Mouse (Mus musculus): Measurements from ENCODE around the gene Myo3b.

Gene Myo3b

DNA sequence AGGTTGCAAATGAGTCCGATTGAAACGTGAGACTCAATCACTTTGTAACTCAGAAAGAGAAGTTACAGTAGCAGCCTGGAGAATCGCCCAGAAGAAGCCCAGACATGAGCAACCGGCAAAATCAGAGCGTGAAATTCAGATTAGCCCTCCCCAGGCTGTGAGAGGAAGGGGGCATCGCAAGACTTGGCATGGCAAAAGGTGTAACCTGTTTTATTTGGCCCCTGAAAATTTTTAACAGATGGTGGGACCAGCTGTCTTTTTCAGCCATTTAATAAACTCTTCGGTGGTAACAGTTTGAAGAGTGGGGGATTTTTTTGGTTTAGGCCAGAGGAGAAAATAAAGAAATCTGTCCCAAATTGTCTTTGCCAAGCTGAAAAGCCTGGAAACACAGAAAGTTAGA is 405.2 kb downstream of the Myo3b start:
- DNase-seq (ENCODE audit: low spot score): no peak

DNA sequence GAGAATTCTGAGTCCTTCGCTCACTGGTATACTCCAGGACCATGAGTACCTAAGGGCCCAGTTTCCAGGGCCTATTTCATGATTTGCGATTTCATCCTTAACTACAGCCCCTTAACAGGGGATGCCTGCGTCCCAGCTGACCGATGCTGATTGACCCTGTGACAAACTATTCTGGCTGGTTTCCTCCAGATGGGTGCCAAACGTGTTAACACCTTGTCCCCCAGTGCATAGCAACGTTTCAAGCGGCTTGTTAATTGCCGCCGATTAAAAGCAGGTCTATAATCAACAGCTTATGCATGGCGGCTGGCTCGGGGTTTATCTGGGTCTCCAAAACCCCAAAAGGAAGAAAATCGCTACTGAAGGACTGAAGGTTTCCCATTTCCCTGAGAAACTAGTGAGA is 417.3 kb downstream of the Myo3b start:
- no peak for DNase-seq (ENCODE audit: low spot score)

DNA sequence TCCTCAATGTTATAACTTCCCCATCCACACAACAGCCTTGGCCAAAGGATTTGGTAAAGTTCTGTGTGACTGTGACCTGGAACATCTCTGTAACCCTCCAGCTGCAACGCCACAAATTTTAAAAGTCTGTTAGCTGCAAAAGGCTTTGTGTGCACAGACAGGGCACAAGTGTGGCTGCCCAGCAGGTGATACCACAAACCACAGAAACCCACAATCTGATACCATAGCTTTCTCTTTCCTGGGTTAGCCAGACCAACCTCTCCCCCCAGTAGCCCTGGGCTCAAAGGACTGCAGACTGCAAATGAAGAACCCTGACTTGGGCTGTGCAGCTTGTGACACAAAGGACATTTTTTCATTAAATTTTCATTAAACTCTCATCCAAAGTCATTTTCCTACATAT is 424.7 kb downstream of the Myo3b start:
- DNase-seq (ENCODE audit: low spot score): no peak

DNA sequence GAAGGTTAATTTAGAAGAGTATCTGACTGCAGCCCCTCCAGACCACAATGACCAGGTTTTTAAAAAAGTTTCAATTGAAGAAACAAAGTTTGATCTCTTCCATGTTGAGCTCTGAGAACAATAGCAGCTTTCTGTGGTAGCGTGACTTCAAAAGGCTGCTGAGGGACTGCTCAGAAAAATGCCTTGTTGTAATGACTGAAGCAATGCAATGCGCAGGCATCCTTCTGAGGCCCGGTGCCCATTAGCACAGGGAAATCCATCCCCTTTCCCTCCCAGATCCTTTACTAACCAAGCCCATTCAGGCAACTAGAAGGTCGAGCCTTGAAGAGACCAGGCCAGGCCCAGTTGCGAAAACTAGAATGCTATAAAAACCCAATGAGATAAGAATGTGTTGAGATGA is 432.2 kb downstream of the Myo3b start:
- DNase-seq (ENCODE audit: low spot score): no peak

DNA sequence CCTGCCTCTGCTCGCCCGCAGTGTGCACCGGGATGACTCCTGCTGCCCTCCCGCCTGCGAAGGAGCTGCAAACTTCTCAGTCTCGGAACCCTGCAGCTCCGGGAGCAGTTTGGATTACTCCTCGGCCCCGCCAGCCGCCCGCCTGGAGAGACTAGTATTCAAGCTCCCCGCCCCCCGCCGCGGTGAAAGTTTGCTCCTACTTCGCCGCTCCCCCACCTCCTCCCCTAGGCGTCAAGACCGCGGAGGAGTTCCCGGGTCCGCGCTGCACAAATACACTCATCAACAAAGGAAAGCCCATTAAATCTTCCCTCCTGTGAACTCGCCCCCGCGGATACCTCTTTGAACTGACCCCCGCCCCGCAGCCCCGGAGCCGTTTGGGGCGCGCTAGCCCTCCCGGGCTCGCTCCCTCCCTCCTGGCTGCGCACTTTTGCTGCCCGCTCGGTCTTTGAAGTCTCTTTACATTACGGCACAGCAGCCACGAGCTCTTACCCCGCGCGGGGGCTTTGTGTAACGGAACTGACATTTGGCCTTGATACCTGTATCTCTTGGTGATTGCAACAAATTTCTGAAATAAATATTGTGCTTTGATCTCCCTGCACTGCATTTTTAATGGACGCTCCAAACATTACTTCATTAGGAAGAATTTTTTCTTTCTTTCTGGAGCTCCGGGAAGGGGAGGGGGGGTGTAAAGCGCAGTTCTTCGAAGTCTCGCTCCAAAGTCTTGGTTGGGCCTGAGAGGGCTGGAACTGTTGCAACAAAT is 433.1 kb downstream of the Myo3b start:
- DNase-seq (ENCODE audit: low spot score): peak; percentile 33
